Mouse (Mus musculus): ENCODE results near the gene Matk.

Gene Matk

DNA sequence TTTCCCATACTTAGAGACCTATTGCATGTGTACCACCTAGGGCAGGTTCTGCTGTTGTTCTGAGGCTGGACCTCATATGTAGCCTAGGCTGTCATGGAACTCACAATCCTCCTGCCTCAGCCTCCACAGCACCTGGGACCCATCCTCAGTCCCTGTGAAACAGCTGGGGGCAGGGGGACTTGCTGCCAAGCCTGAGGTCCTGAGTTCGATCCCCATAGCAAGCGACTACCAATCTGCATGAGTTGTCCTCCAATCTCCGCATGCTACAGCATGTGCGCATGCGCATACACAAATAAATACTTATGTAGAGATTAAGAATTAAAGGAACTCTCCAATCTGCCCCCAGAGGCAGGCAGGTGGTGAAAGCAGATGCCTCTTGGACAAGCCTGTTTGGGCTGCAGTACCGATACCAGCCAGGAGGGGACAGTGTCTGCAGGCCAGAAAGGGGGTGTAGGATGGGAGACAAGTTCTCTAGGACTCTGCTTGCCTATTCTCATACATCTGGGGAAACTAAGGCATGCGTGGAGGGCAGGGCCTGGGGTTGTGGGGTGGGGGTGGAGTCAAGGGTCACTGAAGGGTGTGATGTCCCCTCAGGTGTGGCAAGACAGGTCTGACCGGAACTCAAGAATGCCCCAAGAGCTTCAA lies 34.9 kb downstream of the Matk start:
- no peak for DNase-seq

DNA sequence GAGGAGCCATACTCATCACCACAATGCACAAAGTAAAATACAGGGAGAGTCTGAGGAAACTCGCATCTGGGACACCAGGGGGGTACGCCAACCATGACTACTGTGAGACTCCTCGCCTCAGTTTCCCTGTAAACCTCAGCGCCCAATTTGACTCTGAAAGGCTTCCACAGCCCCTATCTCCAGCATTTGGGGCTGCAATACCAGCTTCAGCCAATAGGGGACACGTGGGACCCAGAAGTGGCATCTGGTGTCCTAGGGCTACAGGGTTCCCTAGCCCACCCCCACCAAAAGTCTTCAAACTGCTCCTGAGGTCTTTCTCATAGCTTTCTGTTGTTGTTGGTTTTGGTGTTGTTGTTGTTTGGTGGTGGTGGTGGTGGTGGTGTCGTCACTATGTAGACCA lies 35.9 kb downstream of the Matk start:
- DNase-seq, result no peak

DNA sequence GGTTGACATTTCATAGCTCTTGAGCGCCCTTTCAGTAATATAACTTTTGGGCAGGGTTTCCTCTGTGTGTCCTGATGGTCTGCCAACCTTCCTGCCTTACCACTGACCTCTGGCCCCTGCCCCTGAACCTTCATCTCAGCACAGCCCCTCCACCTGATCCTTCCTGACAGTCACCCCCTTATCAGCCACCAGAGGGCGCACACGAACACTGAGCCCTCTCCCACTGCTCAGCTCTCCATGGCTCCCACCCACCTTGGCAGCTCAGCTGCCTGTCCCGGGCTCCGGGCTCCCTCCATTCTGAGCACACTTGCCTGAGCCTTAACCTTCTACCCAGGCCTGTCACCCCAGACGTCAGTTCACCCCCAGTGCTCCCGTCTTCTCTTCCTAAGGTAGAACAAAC lies 36.5 kb downstream of the Matk start:
- peak; percentile 57 for DNase-seq

DNA sequence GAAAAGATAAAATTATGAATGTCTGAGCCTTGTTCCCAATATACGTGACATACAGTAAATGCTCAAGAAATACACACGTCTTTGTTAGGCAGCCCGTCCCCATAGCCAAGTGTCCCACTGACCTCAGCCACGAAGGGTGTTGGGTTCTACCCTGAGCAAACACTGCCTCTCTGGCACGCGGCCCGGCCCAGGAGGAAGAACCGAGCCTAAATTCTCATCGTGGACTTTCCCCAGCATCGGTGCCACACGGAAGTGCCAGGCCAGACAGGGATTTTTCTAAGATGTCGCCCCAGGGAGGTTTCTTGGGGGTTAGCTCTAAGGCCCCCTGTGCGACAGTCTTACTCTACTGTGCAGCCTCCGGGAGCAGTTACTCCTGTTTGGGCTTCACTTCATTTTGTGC lies 37.1 kb downstream of the Matk start:
- DNase-seq, result no peak

DNA sequence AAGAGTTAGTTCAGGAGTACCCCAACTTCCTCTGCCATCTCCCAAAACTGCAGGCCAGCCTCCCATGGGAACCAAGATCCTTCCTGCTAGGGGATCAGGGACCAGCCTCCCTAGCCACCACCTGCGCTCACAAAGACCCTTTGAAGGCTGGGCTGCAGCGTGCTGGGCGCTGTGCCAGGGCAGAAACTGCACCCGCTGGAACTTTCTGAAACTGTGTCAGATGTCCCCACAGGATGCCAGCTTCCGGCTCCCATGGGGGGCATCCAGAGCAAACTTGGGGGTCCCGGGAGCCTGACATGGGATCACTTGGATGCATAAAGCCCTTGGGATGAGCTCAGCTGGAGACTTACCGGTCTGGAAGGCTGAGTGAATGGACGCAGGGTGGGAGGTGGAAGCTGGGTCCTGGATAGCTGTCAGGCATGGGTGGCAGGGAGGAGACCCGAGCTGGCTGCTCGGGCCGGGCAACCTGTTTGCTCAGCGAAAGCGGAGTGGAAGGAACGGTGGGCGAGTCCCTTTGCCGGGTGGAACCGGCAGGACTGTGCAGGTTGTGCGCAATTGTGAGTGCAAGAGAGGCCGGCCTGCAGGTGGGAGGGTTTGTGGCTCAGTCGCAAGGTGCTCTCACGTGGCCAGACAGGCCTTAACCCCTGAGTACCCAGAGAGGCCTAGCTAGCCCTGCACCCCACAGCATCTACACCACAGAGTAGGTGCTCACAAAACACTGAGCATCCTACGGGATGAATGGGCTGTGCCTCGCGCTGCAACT lies 38.1 kb downstream of the Matk start:
- no peak for DNase-seq

- DNase-seq, result no peak
These were observed 38.9 kb downstream of the Matk start, which contains the start of gene Tjp3 for GRCm38 (mm10) chr10:81291511-81292104. Gene Tjp3 (minus strand): TSS chr10:81291581.

- DNase-seq, result peak; percentile 100
These were observed 40.0 kb downstream of the Matk start, which contains the start of gene Pip5k1c for GRCm38 (mm10) chr10:81292554-81293333. Gene Pip5k1c (plus strand): TSS chr10:81292963.

DNA sequence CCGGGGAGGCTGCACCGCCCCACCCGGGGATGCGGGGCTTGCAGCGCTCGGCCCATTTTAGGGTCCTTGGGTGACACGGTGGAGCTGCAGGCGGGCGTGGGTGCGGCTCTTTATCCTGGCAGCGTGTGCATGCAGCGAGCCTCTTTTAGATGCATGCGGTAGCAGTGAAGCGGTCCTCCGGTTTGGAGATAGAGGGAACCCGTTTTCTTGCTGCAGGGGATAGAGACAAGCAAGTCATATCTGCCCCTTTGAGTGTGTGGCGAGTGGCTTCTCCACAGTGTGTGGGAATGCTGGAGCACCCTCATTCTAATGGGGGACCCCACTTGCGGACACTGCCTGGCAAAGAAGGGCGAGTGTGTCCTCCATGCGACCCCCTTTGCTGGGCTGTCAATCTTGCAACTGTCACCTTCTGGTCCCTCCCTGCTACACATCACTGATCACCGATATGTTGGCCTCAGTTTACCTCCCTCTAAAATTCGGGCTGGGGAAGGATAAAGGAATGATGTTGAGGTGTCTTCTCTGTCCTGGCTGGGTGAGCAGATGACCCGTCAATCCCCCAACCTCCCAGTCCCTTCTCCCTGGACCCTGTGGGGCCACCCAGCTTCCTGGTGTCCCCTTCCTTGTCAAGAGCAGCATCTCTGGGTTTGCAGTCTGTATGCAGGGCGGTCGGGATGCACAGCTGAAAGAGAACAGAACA lies 40.7 kb downstream of the Matk start:
- no peak for DNase-seq

- no peak for DNase-seq
These were observed 41.7 kb downstream of the Matk start for GRCm38 (mm10) chr10:81294442-81294841.

DNA sequence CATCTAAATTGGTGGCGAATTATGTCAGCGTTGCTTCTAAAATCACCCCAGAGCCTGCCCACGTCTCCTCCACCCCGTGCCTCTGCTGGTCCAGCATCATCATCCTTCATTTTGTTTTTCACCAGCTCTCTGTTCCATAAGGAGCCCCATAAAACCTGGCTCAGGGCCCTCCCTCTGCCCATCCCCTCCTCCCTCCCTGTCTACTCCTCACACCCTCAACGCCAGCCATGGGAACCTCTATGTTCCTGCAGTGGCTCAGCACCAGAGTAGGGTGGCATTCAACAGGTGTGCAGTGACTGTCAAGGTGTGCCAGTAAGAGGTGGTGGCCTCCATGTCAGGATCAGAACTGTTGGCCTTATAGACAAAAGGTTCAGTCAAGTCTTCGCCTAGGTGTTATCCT lies 42.5 kb downstream of the Matk start:
- peak; percentile 79 for DNase-seq

GRCm38 (mm10) chr10:81297246-81297645 lies 44.5 kb downstream of the Matk start:
- DNase-seq, result no peak

DNA sequence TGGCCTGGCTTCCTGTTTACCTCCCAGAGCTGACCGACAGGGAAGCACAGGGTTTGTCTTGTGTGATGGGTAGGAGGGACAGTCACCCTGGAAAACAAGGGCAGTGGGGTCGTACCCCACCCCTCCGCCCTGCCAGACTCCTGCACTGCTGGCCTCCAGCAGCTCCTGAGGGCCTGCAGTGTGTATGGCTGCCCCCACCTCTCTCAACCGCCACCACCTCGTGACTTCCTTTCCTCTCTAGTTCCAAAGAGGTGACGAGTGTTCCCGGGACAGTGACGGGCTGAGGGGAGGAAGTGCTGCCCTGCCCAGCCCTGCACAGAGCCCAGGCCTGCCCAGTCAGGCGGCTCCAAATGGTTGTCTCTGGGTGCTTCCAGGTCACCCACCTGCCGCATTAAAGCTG lies 45.1 kb downstream of the Matk start:
- DNase-seq, result no peak

DNA sequence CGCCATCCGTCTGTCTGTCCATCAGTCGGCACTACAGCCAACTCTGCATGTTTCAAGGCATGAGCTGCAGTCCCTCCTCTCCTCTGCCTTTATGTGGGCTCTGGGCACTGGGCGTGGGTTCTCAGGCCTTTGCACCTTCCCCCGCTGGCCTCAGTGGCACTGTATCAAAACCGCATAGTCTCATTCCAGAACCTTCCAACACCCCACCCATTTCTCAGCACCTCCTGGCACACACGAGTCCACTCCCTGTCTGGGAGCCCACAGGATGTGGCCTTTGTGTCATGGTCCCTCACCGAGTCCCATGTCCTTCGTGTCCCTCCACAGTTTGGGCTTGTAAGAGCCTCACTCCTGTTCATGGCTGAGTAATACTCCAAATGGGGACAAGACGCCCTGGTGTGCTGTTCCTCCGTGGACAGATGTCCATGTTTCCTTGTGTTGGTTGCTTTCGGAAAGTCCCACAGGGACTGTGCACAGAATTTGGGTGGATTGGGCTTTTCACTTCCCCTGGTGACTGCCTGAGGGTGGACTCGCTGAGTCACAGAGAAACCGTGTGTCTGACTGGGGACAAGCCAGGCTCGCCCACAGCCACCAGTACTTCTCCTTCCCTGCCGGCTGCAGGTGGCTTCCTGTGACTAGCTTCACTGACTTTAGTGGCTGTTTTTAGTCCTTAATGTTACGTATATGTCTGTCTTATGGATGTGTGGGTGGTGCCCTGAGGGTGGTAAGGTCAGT lies 45.8 kb downstream of the Matk start:
- peak; percentile 88 for DNase-seq

DNA sequence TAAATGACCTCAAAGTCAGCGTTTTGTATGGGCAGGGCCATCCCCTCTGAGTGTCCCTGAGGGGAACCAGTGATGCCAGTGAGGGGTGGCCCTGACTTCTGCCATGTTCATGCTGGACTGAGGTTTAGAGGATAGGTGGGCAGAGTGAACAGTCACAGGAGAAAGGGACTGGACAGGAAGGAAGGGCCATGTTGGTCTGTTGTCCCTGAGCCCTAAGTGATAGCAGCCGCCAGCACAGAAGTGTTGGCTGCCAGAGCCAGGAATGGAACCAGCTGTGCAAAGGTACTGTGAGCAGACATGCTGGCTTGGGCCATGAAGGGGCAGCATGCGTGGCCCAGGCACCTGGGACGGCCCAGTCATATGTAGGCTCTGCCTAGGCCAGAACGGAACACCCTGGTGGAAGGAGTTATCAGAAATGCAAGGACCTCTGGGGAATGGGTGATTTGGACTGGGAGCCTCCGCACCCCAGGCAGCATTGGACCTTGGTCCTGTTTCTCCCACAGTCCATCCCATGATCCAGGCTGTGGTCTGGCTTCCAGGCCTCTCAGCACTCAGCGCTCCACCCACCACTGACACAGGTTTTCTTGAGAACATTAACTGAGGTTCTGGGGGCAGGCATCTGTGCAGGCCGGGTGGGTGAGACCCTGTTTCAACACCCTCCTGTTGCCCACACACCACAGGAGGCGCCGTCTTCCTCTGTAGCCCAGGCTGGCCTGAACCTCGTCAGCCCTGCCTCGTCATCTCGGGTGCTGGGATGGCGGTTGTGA lies 47.0 kb downstream of the Matk start:
- DNase-seq, result no peak

GRCm38 (mm10) chr10:81300352-81300907 lies 47.7 kb downstream of the Matk start:
- no peak for DNase-seq

DNA sequence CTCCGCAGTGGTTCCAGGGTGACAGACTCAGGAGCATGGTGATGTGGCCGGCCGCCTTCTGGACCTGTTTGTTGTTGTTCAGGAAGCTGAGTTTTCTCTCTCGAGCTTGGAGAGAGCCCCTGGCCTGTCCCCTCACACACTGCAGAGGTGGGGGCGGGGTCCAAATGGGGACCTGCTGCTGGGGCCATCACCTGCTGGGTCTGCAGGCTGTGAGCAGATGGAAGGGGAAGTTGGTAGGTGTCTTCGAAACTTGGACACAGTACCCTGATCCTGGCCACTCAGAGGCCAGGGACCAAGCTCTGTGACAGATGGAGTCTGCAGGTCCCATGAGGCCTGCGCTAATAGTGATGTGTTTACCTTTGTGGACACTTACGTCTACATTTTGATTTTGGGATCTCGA lies 48.6 kb downstream of the Matk start:
- DNase-seq, result no peak

GRCm38 (mm10) chr10:81302288-81302687 lies 49.6 kb downstream of the Matk start:
- no peak for DNase-seq

DNA sequence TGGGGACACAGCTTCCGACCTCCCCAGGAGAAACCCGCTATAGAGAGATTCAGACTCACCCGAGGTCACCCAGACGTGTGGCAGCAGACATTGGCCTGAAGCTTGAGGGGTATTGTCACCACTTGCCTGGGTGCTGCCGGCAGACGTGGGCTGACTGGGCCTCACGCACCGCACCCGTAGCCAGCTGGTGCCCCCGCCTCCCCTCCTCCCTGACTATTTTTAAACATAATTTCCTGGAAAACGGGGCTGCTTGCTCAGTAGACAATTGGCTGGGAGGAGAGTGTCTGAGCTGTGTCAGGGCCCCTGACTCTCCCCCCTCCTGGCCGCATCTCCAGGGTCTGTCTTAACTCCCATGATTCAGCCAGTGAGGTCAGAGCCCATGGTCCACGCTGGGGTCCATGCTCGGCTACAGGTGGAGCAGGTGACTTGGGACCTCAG lies 50.1 kb downstream of the Matk start:
- DNase-seq, result peak; percentile 87

- DNase-seq, result no peak
These were observed 50.5 kb downstream of the Matk start for GRCm38 (mm10) chr10:81303258-81303657.

GRCm38 (mm10) chr10:81303761-81304160 lies 51.0 kb downstream of the Matk start:
- DNase-seq, result no peak
